Mouse (Mus musculus) bone marrow macrophage, adult 2 months (primary cell): ENCODE results near the gene Acvr2b. TPM values are rescaled to one million over a fixed set of nuclear protein-coding genes. Genes with fewer than 3 reads are reported as not detected.

Experiments used
- H3K27ac ChIP-seq: 2 replicates; pipeline ENCODE4 v1.5.1; 2012; ENCODE audit warnings: low read depth, low read length; ENCODE audit not compliant: insufficient read depth
- H3K4me1 ChIP-seq: 2 replicates; pipeline ENCODE4 v1.6.1; 2012; ENCODE audit warnings: low read length; ENCODE audit not compliant: control insufficient read depth, insufficient read depth
- H3K4me3 ChIP-seq: 2 replicates; pipeline ENCODE4 v1.5.1; 2012; ENCODE audit warnings: mild to moderate bottlenecking, low read length, moderate library complexity; ENCODE audit not compliant: insufficient read depth
- CTCF ChIP-seq: IDR thresholded peaks from 2 replicates; pipeline ENCODE4 v1.5.1; 2012; ENCODE audit warnings: low read depth, mild to moderate bottlenecking, low read length, moderate library complexity
- POLR2A ChIP-seq: IDR thresholded peaks from 2 replicates; pipeline ENCODE4 v1.6.1; 2012; ENCODE audit warnings: mild to moderate bottlenecking, low read depth, low read length, borderline replicate concordance
- polyA plus RNA-seq: library from polyadenylated mRNA; stranded (reverse); fragments of >200 nt; gene quantifications from 2 replicates; pipeline ENCODE4 v1.2.4, GENCODE M21; 2012; ENCODE audit not compliant: missing spikeins, insufficient read depth, insufficient read length

Acvr2b gene
- polyA plus RNA-seq, 1 experiment, result 5.1 TPM

GRCm38 (mm10) chr9:119469691-119470353 lies 67.9 kb downstream of the Acvr2b start:
- H3K27ac ChIP-seq, result no peak overlapping the region
- TF ChIP-seq CTCF, result no peak
- no peak for TF ChIP-seq POLR2A
- H3K4me3 ChIP-seq, result no peak overlapping the region
- no peaks in the 10 kb centered on the region for H3K4me1 ChIP-seq

GRCm38 (mm10) chr9:119472412-119472918 lies 70.5 kb downstream of the Acvr2b start:
- no peak overlapping the region for H3K4me3 ChIP-seq
- H3K27ac ChIP-seq, result no peak overlapping the region
- H3K4me1 ChIP-seq, result no peaks in the 10 kb centered on the region
- TF ChIP-seq CTCF, result no peak

- Histone ChIP-seq H3K4me1 (no peaks in the 10 kb centered on the region), H3K4me3 (no peak overlapping the region), H3K27ac (no peak overlapping the region)
- no peak for TF ChIP-seq CTCF
- no peak for TF ChIP-seq POLR2A
Measured at GRCm38 (mm10) chr9:119473011-119473410, 71.1 kb downstream of the Acvr2b start.

- no peak for TF ChIP-seq CTCF
- TF ChIP-seq POLR2A, result no peak
- no peaks in the 10 kb centered on the region for H3K4me1 ChIP-seq
- no peak overlapping the region for H3K4me3 ChIP-seq
- H3K27ac ChIP-seq, result no peak overlapping the region
Measured at GRCm38 (mm10) chr9:119473608-119474164, 71.8 kb downstream of the Acvr2b start.

GRCm38 (mm10) chr9:119474717-119475611 lies 73.0 kb downstream of the Acvr2b start:
- no peak overlapping the region for H3K4me3 ChIP-seq
- H3K4me1 ChIP-seq, result no peaks in the 10 kb centered on the region
- no peak overlapping the region for H3K27ac ChIP-seq
- TF ChIP-seq CTCF (no peak), POLR2A (no peak)

GRCm38 (mm10) chr9:119477754-119478153 lies 75.8 kb downstream of the Acvr2b start:
- TF ChIP-seq CTCF (no peak), POLR2A (no peak)
- Histone ChIP-seq H3K4me3 (no peak overlapping the region), H3K27ac (no peak overlapping the region), H3K4me1 (no peaks in the 10 kb centered on the region)

- Histone ChIP-seq H3K4me1 (no peaks in the 10 kb centered on the region), H3K27ac (no peak overlapping the region), H3K4me3 (no peak overlapping the region)
- TF ChIP-seq POLR2A (no peak), CTCF (no peak)
Measured at GRCm38 (mm10) chr9:119478345-119478744, 76.4 kb downstream of the Acvr2b start.

GRCm38 (mm10) chr9:119479297-119479696 lies 77.4 kb downstream of the Acvr2b start:
- TF ChIP-seq CTCF, result no peak
- TF ChIP-seq POLR2A, result no peak
- H3K4me1 ChIP-seq, result no peaks in the 10 kb centered on the region
- H3K4me3 ChIP-seq, result no peak overlapping the region
- H3K27ac ChIP-seq, result no peak overlapping the region

- Histone ChIP-seq H3K4me1 (no peaks in the 10 kb centered on the region), H3K4me3 (no peak overlapping the region), H3K27ac (no peak overlapping the region)
- TF ChIP-seq CTCF (no peak), POLR2A (no peak)
Measured at GRCm38 (mm10) chr9:119481612-119482011, 79.7 kb downstream of the Acvr2b start.
